Mouse (Mus musculus): Measurements from ENCODE around the gene Large1. TPM values are rescaled to one million over a fixed set of nuclear protein-coding genes. Genes with fewer than 3 reads are reported as not detected.

The Large1 gene
- polyA plus RNA-seq, 1 experiment from 2014 or later = 11.0 TPM

DNA sequence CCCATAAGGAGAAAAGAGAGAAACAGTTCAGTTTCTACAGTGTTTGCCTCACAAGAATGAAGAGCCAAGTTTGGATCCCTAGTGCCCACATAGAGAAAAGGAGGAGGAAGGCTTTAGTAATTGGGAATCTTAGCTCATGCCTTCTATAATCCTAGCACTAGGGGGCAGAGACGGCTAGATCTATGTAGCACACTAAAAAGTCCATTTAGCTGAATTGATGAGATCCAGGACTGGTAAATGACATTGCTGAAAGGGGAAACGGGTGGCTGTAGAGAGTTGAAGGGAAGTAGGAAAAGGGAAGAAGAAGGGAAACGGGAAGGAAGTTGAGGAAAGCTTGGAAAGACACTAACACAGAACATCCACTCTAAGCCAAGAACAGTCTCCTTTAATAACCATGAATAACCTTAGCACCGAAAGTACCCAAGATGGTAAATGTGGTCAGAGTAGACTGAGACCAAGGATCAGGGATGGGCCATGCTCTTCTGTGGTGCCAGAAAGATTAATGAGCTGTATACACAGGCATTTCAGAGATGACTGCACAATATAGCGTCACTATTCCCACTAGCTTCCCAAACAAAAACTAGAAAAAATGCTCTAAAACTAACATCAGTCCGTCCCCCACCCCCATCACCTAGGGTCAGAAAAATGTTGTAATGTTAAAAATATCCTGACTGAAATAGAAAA lies 119.8 kb downstream of the Large1 start:
- 59% methylated on average over 6 of the region's 6 CpGs for WGBS
- H3K4me1 ChIP-seq (ENCODE audit: control insufficient read depth, insufficient read depth, low read length) = no peaks in the 10 kb centered on the region
- ATAC-seq (ENCODE audit: insufficient read depth, low FRiP score, low TSS enrichment) = no peak
- H3K9ac ChIP-seq (ENCODE audit: low read length) = no peak overlapping the region
- no peaks in the 10 kb centered on the region for H3K36me3 ChIP-seq (ENCODE audit: control insufficient read depth, insufficient read depth, low read length)
- H3K4me2 ChIP-seq (ENCODE audit: low read depth) = no peak overlapping the region
- no peak overlapping the region for H3K27ac ChIP-seq (ENCODE audit: low read depth, low read length)
- no peaks in the 10 kb centered on the region for H3K9me3 ChIP-seq (ENCODE audit: control insufficient read depth, low read length)
- no peaks in the 10 kb centered on the region for H3K27me3 ChIP-seq (ENCODE audit: control insufficient read depth, insufficient read depth, low read length)
- H3K4me3 ChIP-seq (ENCODE audit: low read depth, low read length) = no peak overlapping the region
- no peak for DNase-seq (ENCODE audit: low spot score)

DNA sequence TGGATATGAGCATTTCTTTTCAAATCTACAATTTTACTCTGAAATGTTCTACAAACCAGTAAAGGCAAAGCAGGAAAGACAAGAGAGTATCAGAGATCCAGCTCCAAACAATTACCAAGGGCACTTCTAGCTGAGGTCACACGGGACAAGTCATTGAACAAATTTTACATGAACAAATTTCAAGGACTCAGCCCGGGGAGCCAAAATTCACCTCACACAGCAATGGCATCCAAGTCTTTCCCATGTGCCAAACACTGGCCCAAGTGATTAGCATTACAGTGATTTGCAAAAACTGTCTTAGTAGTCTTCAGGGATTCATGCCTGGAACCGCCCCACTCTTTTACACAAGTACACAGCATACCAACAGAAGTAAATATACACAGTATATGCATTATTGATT lies 126.5 kb downstream of the Large1 start:
- WGBS = 92% methylated on average over 3 of the region's 3 CpGs
- H3K4me3 ChIP-seq (ENCODE audit: low read depth, low read length) = no peak overlapping the region
- no peaks in the 10 kb centered on the region for H3K4me1 ChIP-seq (ENCODE audit: control insufficient read depth, insufficient read depth, low read length)
- no peak overlapping the region for H3K4me2 ChIP-seq (ENCODE audit: low read depth)
- no peak overlapping the region for H3K9ac ChIP-seq (ENCODE audit: low read length)
- H3K27me3 ChIP-seq (ENCODE audit: control insufficient read depth, insufficient read depth, low read length) = no peaks in the 10 kb centered on the region
- no peak for DNase-seq (ENCODE audit: low spot score)
- H3K9me3 ChIP-seq (ENCODE audit: control insufficient read depth, low read length) = no peaks in the 10 kb centered on the region
- no peak for ATAC-seq (ENCODE audit: insufficient read depth, low FRiP score, low TSS enrichment)
- no peak overlapping the region for H3K27ac ChIP-seq (ENCODE audit: low read depth, low read length)
- no peaks in the 10 kb centered on the region for H3K36me3 ChIP-seq (ENCODE audit: control insufficient read depth, insufficient read depth, low read length)

DNA sequence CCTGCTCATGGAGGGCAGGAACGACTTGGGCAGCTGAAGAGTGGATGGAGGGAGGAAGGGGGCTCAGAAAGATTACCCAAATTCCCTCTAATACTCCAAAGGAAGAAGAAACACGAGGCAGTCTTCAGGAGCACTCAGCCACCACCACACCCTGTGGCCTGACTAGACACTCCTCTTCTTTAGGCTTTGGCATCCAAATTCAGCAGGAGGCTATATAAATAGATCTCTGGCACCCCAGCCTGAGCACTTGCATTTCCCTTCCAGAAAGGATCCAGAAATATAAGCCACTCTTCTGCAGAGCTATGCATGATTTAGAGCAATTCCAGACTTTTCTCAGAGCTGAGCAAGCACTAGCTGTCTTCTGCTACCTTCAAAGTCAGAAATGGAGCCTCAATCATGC lies 127.7 kb downstream of the Large1 start:
- ATAC-seq (ENCODE audit: insufficient read depth, low FRiP score, low TSS enrichment) (no peak), DNase-seq (ENCODE audit: low spot score) (no peak)
- no peaks in the 10 kb centered on the region for H3K4me1 ChIP-seq (ENCODE audit: control insufficient read depth, insufficient read depth, low read length)
- WGBS = 57% methylated on average over 2 of the region's 2 CpGs
- H3K4me3 ChIP-seq (ENCODE audit: low read depth, low read length) = no peak overlapping the region
- no peaks in the 10 kb centered on the region for H3K27me3 ChIP-seq (ENCODE audit: control insufficient read depth, insufficient read depth, low read length)
- no peak overlapping the region for H3K27ac ChIP-seq (ENCODE audit: low read depth, low read length)
- no peaks in the 10 kb centered on the region for H3K9me3 ChIP-seq (ENCODE audit: control insufficient read depth, low read length)
- no peak overlapping the region for H3K9ac ChIP-seq (ENCODE audit: low read length)
- H3K4me2 ChIP-seq (ENCODE audit: low read depth) = no peak overlapping the region
- no peaks in the 10 kb centered on the region for H3K36me3 ChIP-seq (ENCODE audit: control insufficient read depth, insufficient read depth, low read length)

DNA sequence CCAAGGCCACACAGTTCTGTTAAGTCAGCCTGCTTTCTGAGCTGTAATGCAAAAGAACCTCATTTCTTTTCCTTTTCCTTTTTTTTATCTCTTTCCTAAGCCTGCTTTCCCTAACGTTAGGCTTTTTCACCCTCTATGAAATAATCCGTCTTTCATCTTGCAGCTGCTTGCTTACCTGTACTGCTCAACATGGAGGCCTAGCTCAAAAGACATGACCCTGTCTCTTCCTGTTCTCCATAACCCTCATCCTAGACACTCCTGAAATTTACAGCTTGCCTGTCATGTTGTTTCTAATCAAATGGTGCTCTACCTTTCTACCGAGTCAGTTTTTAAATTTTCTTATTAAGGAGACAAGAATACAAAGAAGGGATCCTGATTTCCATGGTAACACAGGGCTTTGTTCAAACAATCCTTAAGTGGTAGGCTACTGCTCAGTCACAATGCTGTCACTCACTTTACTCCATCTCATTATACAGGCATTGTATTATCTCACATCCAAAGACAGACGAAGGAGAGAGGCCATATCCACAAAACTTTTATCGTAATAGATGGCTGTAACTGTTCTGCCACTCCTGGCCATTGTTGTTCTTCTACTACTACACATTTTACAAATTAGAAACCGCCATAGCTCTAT lies 134.0 kb downstream of the Large1 start:
- 73% methylated on average over 6 of the region's 6 CpGs for WGBS
- Histone ChIP-seq H3K9me3 (ENCODE audit: control insufficient read depth, low read length) (no peaks in the 10 kb centered on the region), H3K9ac (ENCODE audit: low read length) (no peak overlapping the region), H3K27ac (ENCODE audit: low read depth, low read length) (no peak overlapping the region), H3K36me3 (ENCODE audit: control insufficient read depth, insufficient read depth, low read length) (no peaks in the 10 kb centered on the region), H3K27me3 (ENCODE audit: control insufficient read depth, insufficient read depth, low read length) (no peaks in the 10 kb centered on the region), H3K4me2 (ENCODE audit: low read depth) (no peak overlapping the region), H3K4me1 (ENCODE audit: control insufficient read depth, insufficient read depth, low read length) (no peaks in the 10 kb centered on the region), H3K4me3 (ENCODE audit: low read depth, low read length) (no peak overlapping the region)
- DNase-seq (ENCODE audit: low spot score) (no peak), ATAC-seq (ENCODE audit: insufficient read depth, low FRiP score, low TSS enrichment) (no peak)

DNA sequence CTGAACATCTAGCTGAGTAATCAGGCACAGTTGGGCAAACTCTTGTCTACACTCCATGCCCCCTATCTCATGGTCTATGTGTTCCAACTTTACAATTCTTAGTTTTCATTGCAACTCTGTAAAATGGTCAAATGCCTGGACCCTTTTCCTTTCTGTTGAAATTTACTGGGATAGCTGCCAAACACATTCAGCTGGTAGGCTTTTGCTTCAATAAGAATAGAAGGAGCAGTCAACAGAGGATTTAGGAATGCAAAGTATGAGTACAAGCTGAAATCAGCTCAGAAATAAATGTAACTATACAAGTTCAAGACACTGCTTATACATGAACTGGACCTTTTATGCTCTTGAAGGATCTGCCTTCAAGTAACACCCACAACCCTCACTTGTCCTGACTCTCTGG lies 146.5 kb downstream of the Large1 start:
- Histone ChIP-seq H3K27ac (ENCODE audit: low read depth, low read length) (no peak overlapping the region), H3K36me3 (ENCODE audit: control insufficient read depth, insufficient read depth, low read length) (no peaks in the 10 kb centered on the region), H3K27me3 (ENCODE audit: control insufficient read depth, insufficient read depth, low read length) (no peaks in the 10 kb centered on the region), H3K9me3 (ENCODE audit: control insufficient read depth, low read length) (no peaks in the 10 kb centered on the region), H3K9ac (ENCODE audit: low read length) (no peak overlapping the region), H3K4me2 (ENCODE audit: low read depth) (no peak overlapping the region), H3K4me3 (ENCODE audit: low read depth, low read length) (no peak overlapping the region), H3K4me1 (ENCODE audit: control insufficient read depth, insufficient read depth, low read length) (no peaks in the 10 kb centered on the region)
- ATAC-seq (ENCODE audit: insufficient read depth, low FRiP score, low TSS enrichment) = no peak
- DNase-seq (ENCODE audit: low spot score) = no peak

DNA sequence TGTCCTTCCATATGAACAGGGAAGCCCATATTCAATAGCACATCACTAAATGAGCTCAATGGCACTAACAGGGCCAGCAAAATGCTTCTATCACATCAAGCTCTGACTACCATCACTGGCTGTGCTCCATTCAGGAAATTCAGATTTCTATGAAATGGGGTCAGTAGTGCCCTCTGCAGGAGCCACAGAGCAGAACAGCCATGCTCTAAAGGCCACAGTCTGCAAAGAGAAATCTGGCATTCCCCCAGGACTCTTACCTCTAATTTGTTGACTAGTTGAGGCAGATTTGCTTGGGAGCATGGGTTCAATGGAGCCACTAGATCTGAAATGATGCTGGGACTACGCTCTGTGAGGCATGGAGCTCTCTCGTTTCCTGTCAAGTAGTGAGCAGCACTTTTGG lies 151.5 kb downstream of the Large1 start:
- H3K27ac ChIP-seq (ENCODE audit: low read depth, low read length) = no peak overlapping the region
- WGBS = 85% methylated on average over 2 of the region's 2 CpGs
- H3K9me3 ChIP-seq (ENCODE audit: control insufficient read depth, low read length) = no peaks in the 10 kb centered on the region
- no peaks in the 10 kb centered on the region for H3K27me3 ChIP-seq (ENCODE audit: control insufficient read depth, insufficient read depth, low read length)
- no peak overlapping the region for H3K4me3 ChIP-seq (ENCODE audit: low read depth, low read length)
- no peak overlapping the region for H3K9ac ChIP-seq (ENCODE audit: low read length)
- no peaks in the 10 kb centered on the region for H3K36me3 ChIP-seq (ENCODE audit: control insufficient read depth, insufficient read depth, low read length)
- no peaks in the 10 kb centered on the region for H3K4me1 ChIP-seq (ENCODE audit: control insufficient read depth, insufficient read depth, low read length)
- no peak for ATAC-seq (ENCODE audit: insufficient read depth, low FRiP score, low TSS enrichment)
- no peak for DNase-seq (ENCODE audit: low spot score)
- no peak overlapping the region for H3K4me2 ChIP-seq (ENCODE audit: low read depth)

DNA sequence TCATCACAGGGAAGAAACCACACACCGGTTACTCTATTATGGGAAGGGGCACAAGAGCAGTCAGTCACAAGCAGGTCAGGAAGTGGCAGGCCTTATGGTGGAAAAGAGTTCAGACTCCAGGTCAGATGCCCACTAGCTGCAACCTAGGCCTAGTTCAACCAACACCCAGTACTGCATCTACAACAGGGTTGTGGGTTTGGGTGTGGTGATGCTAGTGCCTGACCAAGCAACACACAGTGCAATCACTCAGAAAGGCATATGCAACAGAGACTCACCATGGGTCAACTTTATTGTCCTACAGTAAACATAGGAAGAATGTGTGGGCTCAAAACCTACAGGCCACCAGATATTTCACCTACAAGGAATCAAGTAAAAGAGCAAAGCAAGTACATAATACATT lies 155.6 kb downstream of the Large1 start:
- Histone ChIP-seq H3K4me2 (ENCODE audit: low read depth) (no peak overlapping the region), H3K9me3 (ENCODE audit: control insufficient read depth, low read length) (no peaks in the 10 kb centered on the region), H3K36me3 (ENCODE audit: control insufficient read depth, insufficient read depth, low read length) (no peaks in the 10 kb centered on the region), H3K4me3 (ENCODE audit: low read depth, low read length) (no peak overlapping the region), H3K9ac (ENCODE audit: low read length) (no peak overlapping the region), H3K27me3 (ENCODE audit: control insufficient read depth, insufficient read depth, low read length) (no peaks in the 10 kb centered on the region), H3K27ac (ENCODE audit: low read depth, low read length) (no peak overlapping the region), H3K4me1 (ENCODE audit: control insufficient read depth, insufficient read depth, low read length) (no peaks in the 10 kb centered on the region)
- DNase-seq (ENCODE audit: low spot score) = no peak
- ATAC-seq (ENCODE audit: insufficient read depth, low FRiP score, low TSS enrichment) = no peak
- 81% methylated on average over 1 of the region's 1 CpGs for WGBS

DNA sequence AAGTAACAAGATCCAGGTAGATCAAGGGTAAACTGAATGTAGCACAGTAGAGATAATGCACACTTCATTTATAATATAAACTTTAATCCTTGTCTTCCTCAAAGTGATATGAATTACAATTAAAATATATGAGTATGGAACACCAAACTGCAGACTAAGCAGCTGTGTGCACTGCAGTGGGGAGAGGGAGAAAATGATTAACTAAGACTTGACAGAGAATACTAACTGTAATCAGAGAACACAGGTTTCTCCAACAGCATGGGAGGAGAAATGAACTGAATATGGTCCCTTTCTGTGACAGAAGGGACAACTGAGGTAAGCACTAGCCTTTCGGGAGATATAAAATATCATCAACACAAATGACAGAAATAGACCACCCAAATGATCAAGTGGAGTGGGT lies 164.7 kb downstream of the Large1 start:
- Histone ChIP-seq H3K4me3 (ENCODE audit: low read depth, low read length) (no peak overlapping the region), H3K9ac (ENCODE audit: low read length) (no peak overlapping the region), H3K27ac (ENCODE audit: low read depth, low read length) (no peak overlapping the region), H3K27me3 (ENCODE audit: control insufficient read depth, insufficient read depth, low read length) (no peaks in the 10 kb centered on the region), H3K36me3 (ENCODE audit: control insufficient read depth, insufficient read depth, low read length) (no peaks in the 10 kb centered on the region), H3K4me2 (ENCODE audit: low read depth) (no peak overlapping the region), H3K4me1 (ENCODE audit: control insufficient read depth, insufficient read depth, low read length) (no peaks in the 10 kb centered on the region), H3K9me3 (ENCODE audit: control insufficient read depth, low read length) (no peaks in the 10 kb centered on the region)
- WGBS = 93% methylated on average over 1 of the region's 1 CpGs
- ATAC-seq (ENCODE audit: insufficient read depth, low FRiP score, low TSS enrichment) (no peak), DNase-seq (ENCODE audit: low spot score) (no peak)

DNA sequence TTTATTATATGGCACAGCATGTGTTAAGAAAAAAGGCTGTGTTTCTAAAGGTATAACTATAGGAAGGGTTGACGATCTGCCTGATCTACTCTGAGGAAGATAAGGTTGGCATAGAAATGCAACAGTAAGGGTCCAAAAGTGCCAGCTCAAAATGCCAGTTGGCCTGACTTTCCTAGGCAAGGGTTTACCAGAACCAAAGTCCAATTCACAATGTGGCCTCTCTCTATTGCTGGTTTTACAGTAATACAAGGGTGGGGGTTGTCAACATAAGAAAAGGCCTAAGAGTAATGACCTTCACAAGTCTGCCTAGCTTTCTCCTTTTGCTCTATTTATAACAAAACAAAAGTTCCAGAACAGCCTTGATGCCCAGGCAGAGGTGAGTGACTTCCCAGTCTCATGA lies 166.0 kb downstream of the Large1 start:
- H3K4me1 ChIP-seq (ENCODE audit: control insufficient read depth, insufficient read depth, low read length) = no peaks in the 10 kb centered on the region
- no peaks in the 10 kb centered on the region for H3K27me3 ChIP-seq (ENCODE audit: control insufficient read depth, insufficient read depth, low read length)
- ATAC-seq (ENCODE audit: insufficient read depth, low FRiP score, low TSS enrichment) = no peak
- H3K27ac ChIP-seq (ENCODE audit: low read depth, low read length) = no peak overlapping the region
- DNase-seq (ENCODE audit: low spot score) = no peak
- no peak overlapping the region for H3K9ac ChIP-seq (ENCODE audit: low read length)
- no peaks in the 10 kb centered on the region for H3K36me3 ChIP-seq (ENCODE audit: control insufficient read depth, insufficient read depth, low read length)
- no peak overlapping the region for H3K4me2 ChIP-seq (ENCODE audit: low read depth)
- 97% methylated on average over 1 of the region's 1 CpGs for WGBS
- H3K9me3 ChIP-seq (ENCODE audit: control insufficient read depth, low read length) = no peaks in the 10 kb centered on the region
- H3K4me3 ChIP-seq (ENCODE audit: low read depth, low read length) = no peak overlapping the region

All from neural tube, embryonic 11.5 days (tissue).